Mouse (Mus musculus) kidney, adult 8-10 months (tissue): Measurements from ENCODE around the gene Med17.
"Not testable (repeated sequence)": the region's sequence is repeated elsewhere in the genome, so short reads cannot be mapped to it uniquely, and the experiment has no call there.

Source experiments
- DNase-seq, 2 experiments: peaks; one replicate each; pipeline ENCODE4 v3.0.0; 2022

Gene Med17

DNA sequence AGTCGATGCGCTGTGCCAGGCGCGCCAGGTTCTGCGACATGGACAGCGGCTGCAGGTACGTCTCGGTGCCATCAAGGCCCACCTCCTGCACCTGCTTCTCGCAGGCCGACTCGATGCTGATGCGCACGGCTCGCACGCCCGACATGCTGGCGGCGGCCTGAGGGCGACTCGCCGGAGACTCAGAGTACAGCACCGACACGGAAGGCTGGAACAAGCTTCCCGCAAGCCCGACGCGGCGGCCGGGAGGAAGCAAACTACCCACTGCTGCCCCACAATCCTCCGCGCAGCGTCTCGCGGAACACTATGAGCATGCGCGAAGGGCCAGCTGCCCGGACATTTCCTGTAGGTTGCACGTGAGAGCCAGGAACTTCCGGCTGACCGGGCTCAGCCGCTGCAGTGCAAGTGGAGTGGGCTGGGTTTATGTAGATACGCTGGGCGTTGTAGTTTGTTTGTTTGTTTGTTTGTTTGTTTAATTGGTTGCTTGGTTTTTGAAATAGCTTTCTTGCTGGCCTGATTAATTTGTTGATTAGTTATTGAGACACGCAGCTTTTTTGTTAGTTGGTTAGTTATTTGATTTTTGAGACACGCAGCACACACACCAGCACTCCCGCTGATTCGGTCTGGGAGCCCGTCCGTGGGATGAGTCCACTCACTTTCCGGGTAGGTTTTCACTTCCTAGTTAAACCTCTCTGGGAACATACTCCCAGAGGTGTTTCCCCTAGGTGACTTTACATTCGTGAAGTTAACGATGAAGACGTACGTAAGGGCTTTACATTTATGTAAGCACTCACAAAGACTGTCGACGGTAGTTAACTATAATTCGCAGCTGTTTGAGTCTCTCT lies at the start of gene Med17:
Gene Med17 (minus strand): TSS at position 283 of the 842 bp plus-strand sequence.
- peak; percentile 92 to 94 for DNase-seq

GRCm38 (mm10) chr9:15318170-15318742 lies 38.5 kb upstream of the Med17 start:
- no peak for DNase-seq

DNA sequence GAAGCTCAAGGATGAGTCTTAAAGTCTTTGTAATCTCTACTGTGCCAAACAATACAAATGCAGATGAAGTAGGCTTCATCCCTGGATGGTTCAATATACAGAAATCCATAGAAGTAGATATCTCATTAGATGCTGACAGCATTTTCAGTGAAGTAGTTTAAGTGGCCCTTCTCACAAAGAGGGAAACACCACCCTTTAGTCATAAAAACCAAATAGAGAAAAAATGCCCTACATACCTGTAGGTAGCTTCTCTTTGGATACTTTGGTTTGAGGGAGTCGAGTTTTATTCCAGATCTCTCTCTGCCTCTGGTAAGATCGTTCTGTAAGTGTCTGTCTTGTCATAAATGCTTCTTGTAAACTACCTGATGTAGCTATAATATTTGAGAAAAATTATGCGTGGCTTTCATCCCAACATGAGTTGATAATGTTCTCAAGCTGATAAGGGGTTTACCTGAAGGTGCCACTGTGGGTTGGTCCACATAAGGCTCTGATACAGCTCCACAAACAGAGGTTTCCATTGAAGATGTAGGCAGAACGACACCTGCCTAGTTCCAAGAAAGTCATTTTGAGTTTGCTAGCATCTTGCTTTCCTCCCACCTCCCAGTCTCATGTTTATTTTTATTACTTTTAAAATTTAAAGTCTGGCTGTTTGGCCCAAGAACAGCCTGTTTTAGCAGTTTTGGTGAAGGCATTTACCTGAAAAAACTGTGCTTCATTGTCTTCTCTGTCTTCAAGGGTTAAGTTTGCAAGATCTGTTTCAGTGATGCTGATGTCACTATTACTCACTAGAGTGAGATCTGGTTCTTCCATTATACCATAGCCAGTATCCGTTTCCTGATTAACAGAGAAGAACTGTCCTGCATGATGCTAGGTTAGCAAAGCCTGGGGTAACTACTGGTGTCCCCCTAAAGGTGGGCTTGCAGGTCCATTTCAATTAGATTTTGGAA lies 37.8 kb upstream of the Med17 start:
- DNase-seq = no peak

- DNase-seq = not testable (repeated sequence)
Measured at GRCm38 (mm10) chr9:15316296-15316695, 36.6 kb upstream of the Med17 start.

DNA sequence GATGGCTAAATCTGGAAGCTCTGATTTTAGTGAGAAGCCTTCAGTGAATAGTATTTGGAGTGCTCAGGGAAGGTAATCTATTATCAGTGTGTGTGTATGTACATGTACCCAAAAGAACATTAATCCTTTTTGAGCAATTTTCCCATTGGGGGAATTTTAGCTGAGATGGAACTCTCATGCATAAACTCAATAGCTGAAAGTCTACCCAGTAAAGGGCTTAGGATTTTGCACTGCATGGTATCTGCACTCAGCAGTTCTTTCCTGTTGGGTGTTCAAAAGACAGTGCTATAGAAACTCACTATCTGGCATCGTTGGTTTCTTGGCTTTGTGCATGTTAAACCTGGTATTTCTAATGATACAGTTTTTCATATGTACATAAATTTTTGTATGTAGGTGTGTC lies 34.9 kb upstream of the Med17 start:
- no peak for DNase-seq

DNA sequence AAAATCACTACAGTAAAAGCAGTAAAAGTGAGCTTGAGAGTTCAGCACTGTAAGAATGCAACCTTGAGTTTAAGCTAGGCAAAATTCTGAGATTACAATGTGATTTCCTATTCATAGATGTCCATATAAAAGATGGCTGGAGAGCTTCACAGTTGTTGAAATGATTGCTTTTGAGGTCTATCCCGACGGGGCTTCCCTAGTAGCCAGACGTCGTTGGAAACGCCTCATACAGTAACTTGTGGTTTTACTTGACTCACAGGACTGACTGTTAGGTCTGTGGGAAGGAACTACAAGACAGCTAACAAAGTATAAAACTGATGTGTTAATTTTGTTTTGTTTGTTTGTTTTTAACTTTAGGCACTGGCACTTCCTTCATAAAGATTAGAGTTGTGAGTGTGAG lies 33.9 kb upstream of the Med17 start:
- no peak for DNase-seq

GRCm38 (mm10) chr9:15312054-15312735 lies 32.5 kb upstream of the Med17 start:
- DNase-seq = no peak

- no peak for DNase-seq
Measured at GRCm38 (mm10) chr9:15310179-15310578, 30.4 kb upstream of the Med17 start.

DNA sequence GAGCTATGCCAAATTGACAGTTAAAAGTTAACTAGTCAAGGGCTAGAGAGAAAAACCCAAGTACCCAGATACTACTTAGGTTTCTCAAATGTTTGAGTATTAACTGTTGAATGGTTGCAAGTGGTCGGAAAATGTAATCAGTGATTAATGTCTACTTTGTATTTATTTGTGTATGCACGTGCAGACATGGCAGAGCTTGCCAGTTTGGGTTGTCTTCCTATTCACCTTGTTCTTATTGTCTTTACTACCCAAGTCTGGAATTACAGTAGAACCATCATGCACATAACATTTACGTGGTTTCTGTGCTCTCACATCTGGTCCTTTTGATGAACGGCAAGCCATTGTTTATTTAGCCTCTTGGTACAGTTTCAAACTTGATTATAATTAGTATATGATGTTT lies 29.7 kb upstream of the Med17 start:
- no peak for DNase-seq

- no peak for DNase-seq
Measured at GRCm38 (mm10) chr9:15308254-15308653, 28.5 kb upstream of the Med17 start.

DNA sequence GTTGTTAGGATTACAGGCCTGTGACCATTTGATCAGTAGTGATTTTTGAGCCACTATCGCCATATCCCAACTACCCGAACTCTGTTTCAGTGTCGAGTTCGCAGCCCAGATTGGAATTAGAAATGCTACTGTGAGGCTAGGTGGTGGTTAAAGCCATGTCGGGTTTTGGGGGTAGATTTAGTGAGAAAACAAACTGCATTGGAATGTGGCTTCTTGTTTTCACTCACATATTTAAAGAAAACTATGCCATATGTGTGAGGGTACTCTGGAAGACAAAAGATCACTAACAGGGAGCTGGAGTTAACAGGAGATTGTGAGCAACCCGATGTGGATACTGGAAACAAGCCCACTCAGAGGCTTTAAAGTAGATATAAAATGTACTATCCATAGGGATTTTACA lies 27.5 kb upstream of the Med17 start:
- no peak for DNase-seq

GRCm38 (mm10) chr9:15306398-15307119 lies 26.8 kb upstream of the Med17 start, which contains the start of gene 4931406C07Rik:
Gene 4931406C07Rik (minus strand): TSS chr9:15306448.
- DNase-seq = no peak

GRCm38 (mm10) chr9:15305503-15306397 lies 26.0 kb upstream of the Med17 start, which contains the start of gene Taf1d:
Gene Taf1d (plus strand): TSS chr9:15306214.
- DNase-seq = peak; percentile 96 to 98

GRCm38 (mm10) chr9:15302881-15303280 lies 23.1 kb upstream of the Med17 start:
- DNase-seq = peak; percentile 79 to 82

GRCm38 (mm10) chr9:15302006-15302405 lies 22.3 kb upstream of the Med17 start:
- not testable (repeated sequence) for DNase-seq

DNA sequence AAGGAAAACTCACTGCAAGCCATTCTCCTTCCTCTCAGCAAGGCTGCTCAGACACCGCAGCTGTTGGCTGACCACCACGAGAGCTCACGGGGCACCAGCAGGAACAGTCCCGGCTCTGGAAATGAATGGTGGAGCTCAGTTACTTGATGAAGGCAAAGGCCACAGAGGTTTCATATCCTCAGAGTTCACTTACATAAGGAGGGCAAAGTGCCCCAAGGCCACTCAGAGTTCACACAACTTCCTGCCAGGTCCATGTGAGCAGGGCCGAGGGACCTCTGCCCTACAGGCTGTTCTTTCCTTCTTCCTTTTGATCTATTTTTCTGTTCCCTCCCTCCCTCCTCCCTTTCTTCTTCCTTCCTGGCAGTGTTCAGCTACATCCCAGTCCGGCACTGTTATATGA lies 21.7 kb upstream of the Med17 start:
- peak; percentile 87 to 94 for DNase-seq

GRCm38 (mm10) chr9:15300056-15300455 lies 20.3 kb upstream of the Med17 start:
- DNase-seq = no peak

- DNase-seq = no peak
Measured at GRCm38 (mm10) chr9:15298451-15298850, 18.7 kb upstream of the Med17 start.

DNA sequence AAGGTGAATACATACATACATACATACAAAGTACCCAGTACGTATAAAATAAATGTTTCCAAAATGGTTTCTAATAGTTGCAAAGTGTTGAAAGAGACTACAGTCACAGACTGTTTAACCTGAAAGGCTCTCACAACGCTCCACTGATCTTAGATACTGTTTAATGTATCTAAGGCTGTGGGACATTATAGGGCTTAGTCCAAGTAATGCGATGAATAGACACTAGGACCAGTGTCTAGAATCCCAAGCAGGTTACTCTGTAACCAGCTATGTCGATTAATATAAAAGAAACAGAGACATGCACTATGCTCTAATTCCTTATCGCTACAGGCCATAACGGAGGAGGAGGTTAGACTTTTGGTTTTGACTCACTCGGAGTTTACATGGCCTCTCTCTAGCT lies 17.4 kb upstream of the Med17 start:
- DNase-seq = no peak

- no peak for DNase-seq
Measured at GRCm38 (mm10) chr9:15289251-15289650, 9.5 kb upstream of the Med17 start.

DNA sequence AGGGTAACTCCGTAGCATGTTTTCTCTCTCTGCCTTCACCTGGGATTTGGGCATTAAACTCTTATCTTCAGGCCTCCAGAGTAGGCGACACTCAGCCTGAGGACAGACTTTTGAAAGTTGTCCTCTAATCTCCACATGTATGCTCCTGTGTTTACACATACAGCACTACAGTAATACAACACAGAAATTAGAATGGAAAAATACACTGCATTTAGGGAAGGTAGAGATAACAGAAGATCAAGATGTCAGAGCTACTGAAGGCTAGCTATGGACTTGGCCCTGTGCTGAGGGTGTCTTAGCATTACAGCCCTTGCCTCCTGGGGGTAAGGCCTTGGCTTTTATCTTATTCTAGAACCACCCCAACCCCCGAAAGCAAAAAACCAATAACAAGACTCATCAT lies 8.7 kb upstream of the Med17 start:
- no peak for DNase-seq
